Mouse (Mus musculus) liver, postnatal 0 days (tissue): ENCODE measurements at regions not wholly inside any gene's neighbourhood (a gene's known extent, or its start where the extent isn't known, plus 50 kb on each side); places are given as distances from the start of the nearest gene placed in this dataset.
"Not testable (repeated sequence)": the region's sequence is repeated elsewhere in the genome, so short reads cannot be mapped to it uniquely, and the experiment has no call there.

Experiments
- ATAC-seq: fragments of 200-750 bp; cut with Nextera tagmentation; 2 replicates; pipeline ENCODE4 v1.8.0; 2017; ENCODE audit warnings: mild to moderate bottlenecking, moderate library complexity
- DNase-seq: peaks from one replicate; pipeline ENCODE4 v3.0.0-alpha.2; 2016
- H3K27ac ChIP-seq: fragments of 300-500 bp; sonication (generic); 2 replicates; pipeline ENCODE4 v1.5.1; 2014; ENCODE audit warnings: antibody characterized with exemption, moderate library complexity, mild to moderate bottlenecking, low read depth
- H3K27me3 ChIP-seq: fragments of 300-500 bp; sonication (generic); 2 replicates; pipeline ENCODE4 v1.6.1; 2014; ENCODE audit warnings: low read length, control low read depth, mixed read lengths; ENCODE audit not compliant: insufficient read depth
- H3K36me3 ChIP-seq: fragments of 300-500 bp; sonication (generic); replicated peaks from 2 replicates; pipeline ENCODE4 v1.6.1; 2014; ENCODE audit warnings: mild to moderate bottlenecking, control low read depth, low read length, moderate library complexity, mixed read lengths; ENCODE audit not compliant: insufficient read depth
- H3K4me1 ChIP-seq: fragments of 300-500 bp; sonication (generic); 2 replicates; pipeline ENCODE4 v1.6.1; 2014; ENCODE audit warnings: antibody characterized with exemption, mild to moderate bottlenecking, control low read depth; ENCODE audit not compliant: insufficient read depth
- H3K4me2 ChIP-seq: fragments of 300-500 bp; sonication (generic); 2 replicates; pipeline ENCODE4 v1.6.1; 2014; ENCODE audit warnings: low read depth, mild to moderate bottlenecking, low read length, moderate library complexity, mixed read lengths
- H3K4me3 ChIP-seq: fragments of 300-500 bp; sonication (generic); 2 replicates; pipeline ENCODE4 v1.5.1; 2014; ENCODE audit warnings: low read depth, low read length
- H3K9ac ChIP-seq: fragments of 300-500 bp; sonication (generic); replicated peaks from 2 replicates; pipeline ENCODE4 v1.6.1; 2014; ENCODE audit warnings: mild to moderate bottlenecking, moderate library complexity
- H3K9me3 ChIP-seq: fragments of 300-500 bp; sonication (generic); 2 replicates; pipeline ENCODE4 v1.6.1; 2016; ENCODE audit warnings: mild to moderate bottlenecking, control low read depth, low read length, mixed read lengths
- CTCF ChIP-seq: sonication (generic); IDR thresholded peaks from 2 replicates; pipeline ENCODE4 v1.5.1; 2016; ENCODE audit warnings: antibody characterized with exemption, low read depth
- EP300 ChIP-seq: IDR thresholded peaks from 2 replicates; pipeline ENCODE4 v1.6.1; 2016; ENCODE audit warnings: antibody characterized with exemption, low read depth, mild to moderate bottlenecking
- WGBS: fragments of 180-500 bp; shearing (Covaris S2); extraction: QIAGEN DNeasy Blood & Tissue Kit; methylation state at CpG from one replicate; pipeline ENCODE4 v1.1.7; 2014; ENCODE audit not compliant: insufficient replicate concordance; 5-methylcytosine and 5-hydroxymethylcytosine counted together

DNA sequence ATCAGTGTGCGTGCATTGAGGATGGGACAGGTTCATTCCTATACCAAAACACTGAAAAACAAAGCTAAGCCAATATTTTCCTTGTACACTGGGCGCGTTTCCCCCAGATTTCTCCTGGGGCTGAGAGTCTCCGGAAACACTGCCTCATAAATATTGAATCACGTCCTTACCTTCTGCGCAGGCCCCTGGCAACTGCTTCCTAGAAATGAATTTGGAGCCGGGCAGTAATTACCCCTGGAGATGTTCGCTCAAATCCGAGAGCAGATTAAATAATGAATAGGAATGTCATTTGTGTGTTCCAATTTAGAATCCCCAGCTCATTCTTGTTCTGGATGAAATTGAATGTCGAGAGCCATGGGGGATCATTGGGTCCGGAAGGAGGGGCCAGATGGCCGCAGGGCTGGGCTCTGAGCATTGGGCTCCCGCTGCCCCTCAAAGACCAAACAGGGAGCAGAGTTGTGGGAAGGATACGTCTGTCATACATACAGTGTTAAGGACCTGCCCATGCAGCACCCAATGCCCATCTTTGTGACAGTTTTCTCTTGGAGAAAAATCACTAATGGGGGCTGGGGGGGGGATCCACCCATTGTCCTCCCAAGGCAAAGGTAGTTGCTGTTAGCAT is 117.7 kb upstream of the Kcng1 start:
- no peaks in the 10 kb centered on the region for H3K4me1 ChIP-seq
- no peak overlapping the region for H3K27ac ChIP-seq
- 82% methylated on average over 14 of the region's 14 CpGs for WGBS
- TF ChIP-seq EP300 (no peak), CTCF (no peak)
- no peak overlapping the region for H3K4me2 ChIP-seq
- H3K27me3 ChIP-seq: no peaks in the 10 kb centered on the region
- H3K9me3 ChIP-seq: no peaks in the 10 kb centered on the region
- H3K9ac ChIP-seq: no peak overlapping the region
- no peak for DNase-seq
- H3K36me3 ChIP-seq: no peaks in the 10 kb centered on the region
- no peak for ATAC-seq
- no peak overlapping the region for H3K4me3 ChIP-seq

DNA sequence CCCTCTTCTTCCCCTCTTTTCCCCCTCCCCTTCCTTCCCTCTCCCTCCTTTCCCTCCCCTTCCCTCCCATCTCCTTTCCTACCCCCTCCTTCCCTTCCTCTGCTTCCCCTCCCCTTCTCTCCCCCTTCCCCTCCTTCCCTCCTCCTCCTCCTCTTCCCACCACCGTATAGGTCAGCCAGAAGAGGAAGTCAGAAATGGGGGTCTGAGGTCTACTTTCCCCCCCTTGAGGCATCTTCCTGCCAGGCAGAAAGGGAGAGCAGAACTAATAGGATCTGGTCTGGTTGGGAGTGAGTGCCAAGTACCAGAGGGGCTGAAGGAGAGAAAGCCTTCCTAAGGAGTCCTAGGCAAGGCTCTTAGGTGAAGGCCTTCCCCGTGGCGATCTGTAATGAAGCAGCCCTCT is 114.8 kb upstream of the Kcng1 start:
- TF ChIP-seq CTCF: no peak
- no peak for TF ChIP-seq EP300
- H3K4me1 ChIP-seq: no peaks in the 10 kb centered on the region
- WGBS: 32% methylated on average over 3 of the region's 3 CpGs
- H3K4me2 ChIP-seq: no peak overlapping the region
- H3K9me3 ChIP-seq: no peaks in the 10 kb centered on the region
- no peak overlapping the region for H3K4me3 ChIP-seq
- H3K36me3 ChIP-seq: no peaks in the 10 kb centered on the region
- ATAC-seq: no peak
- no peak for DNase-seq
- no peak overlapping the region for H3K27ac ChIP-seq
- no peaks in the 10 kb centered on the region for H3K27me3 ChIP-seq
- H3K9ac ChIP-seq: no peak overlapping the region

DNA sequence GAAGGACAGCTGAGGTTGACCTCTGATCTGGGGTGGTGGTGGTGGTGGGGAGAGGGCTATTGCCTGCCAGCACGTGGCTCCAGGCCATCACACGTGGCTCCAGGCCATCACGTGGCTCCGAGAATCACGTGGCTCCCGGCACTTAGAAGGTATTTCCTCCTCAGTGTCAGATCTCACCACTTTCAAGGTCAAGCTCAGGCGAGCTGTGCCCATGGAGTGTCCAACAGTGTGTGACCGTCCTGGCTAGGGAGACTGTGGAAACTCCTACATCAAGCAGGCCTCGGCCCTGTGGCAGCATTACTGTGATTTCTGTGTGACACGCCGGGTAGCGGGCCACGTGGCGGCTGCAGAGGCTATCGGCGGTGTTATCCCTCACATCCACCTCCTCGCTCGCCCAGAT is 111.8 kb upstream of the Kcng1 start:
- Histone ChIP-seq H3K27ac (no peak overlapping the region), H3K4me3 (no peak overlapping the region), H3K36me3 (no peaks in the 10 kb centered on the region), H3K9me3 (no peaks in the 10 kb centered on the region), H3K27me3 (no peaks in the 10 kb centered on the region), H3K9ac (no peak overlapping the region), H3K4me1 (no peaks in the 10 kb centered on the region), H3K4me2 (no peak overlapping the region)
- ATAC-seq: no peak
- TF ChIP-seq CTCF (no peak), EP300 (no peak)
- DNase-seq: no peak
- WGBS: 81% methylated on average over 18 of the region's 18 CpGs

DNA sequence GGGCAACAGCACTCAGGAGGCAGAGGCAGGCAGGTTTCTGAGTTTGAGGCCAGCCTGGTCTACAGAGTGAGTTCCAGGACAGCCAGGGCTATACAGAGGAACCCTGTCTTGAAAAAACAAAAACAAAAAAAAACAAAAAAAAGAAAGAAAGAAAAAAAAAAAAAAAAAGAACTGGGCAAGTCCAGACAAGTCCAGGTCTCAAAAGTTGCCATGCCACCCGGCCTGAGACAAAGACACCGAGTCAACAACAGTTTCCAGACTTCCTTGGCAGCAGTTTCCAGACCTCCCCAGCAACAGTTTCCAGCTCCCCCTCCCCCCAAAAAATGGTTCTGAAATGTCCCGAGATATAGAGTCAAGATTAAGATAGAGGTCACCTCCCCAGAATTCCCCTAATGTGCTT is 110.6 kb upstream of the Kcng1 start:
- not testable (repeated sequence) for H3K4me2 ChIP-seq, H3K27me3 ChIP-seq, H3K9me3 ChIP-seq, H3K36me3 ChIP-seq, H3K4me3 ChIP-seq, DNase-seq, H3K27ac ChIP-seq, ATAC-seq, H3K9ac ChIP-seq, H3K4me1 ChIP-seq
- WGBS: 80% methylated on average over 3 of the region's 3 CpGs

DNA sequence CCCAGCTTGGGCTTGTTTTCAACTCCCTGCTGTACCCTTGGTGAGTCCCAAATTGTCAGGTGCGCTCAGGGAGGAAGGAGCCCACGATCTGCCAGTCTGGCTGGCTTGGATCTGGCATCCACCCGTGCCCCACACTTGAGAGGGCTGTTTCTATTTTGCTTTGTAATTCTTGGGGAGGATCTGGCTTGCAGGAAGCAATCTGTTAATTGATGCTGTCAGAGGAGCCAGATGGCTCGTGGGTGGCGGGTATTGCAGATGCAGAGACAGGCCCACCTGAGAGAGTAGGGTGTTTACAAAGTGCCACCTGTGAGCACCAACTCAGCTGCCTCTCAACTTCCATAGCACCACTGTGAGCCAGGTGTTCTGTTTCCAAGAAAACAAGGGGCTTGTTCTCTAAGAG is 99.1 kb upstream of the Kcng1 start:
- Histone ChIP-seq H3K36me3 (no peaks in the 10 kb centered on the region), H3K9me3 (no peaks in the 10 kb centered on the region; the same call in 1 of the 2 replicates), H3K4me1 (no peaks in the 10 kb centered on the region), H3K4me2 (no peak overlapping the region), H3K27me3 (no peaks in the 10 kb centered on the region), H3K9ac (no peak overlapping the region), H3K27ac (no peak overlapping the region), H3K4me3 (no peak overlapping the region)
- WGBS: 63% methylated on average over 5 of the region's 5 CpGs
- TF ChIP-seq CTCF (no peak), EP300 (no peak)
- DNase-seq (no peak), ATAC-seq (no peak)

DNA sequence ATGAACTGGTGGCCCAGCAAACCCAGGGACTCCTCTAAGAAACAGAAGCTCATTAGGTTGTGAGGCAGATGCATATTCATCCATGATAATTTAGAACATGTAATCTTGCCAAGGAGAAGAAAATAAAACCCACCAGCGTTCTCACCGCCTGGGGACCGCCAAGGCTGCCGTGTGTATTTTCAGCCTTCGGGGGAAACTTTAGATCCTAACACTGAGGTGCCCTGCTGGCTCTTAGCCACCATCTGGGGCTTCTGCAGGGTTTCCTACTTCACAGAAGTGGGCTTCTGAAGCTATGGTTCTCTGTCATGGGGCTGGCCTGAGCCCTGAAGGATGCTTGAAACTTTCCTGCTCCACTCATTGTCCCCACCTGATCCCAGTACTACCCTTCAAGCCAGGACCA is 90.8 kb upstream of the Kcng1 start:
- Histone ChIP-seq H3K9ac (no peak overlapping the region), H3K4me2 (no peak overlapping the region), H3K36me3 (no peaks in the 10 kb centered on the region), H3K4me3 (no peak overlapping the region), H3K9me3 (peaks cover 8% of the 10 kb centered on the region), H3K27me3 (no peaks in the 10 kb centered on the region), H3K27ac (no peak overlapping the region), H3K4me1 (no peaks in the 10 kb centered on the region)
- WGBS: 86% methylated on average over 5 of the region's 5 CpGs
- DNase-seq: no peak
- TF ChIP-seq EP300: no peak
- no peak for TF ChIP-seq CTCF
- ATAC-seq: no peak

DNA sequence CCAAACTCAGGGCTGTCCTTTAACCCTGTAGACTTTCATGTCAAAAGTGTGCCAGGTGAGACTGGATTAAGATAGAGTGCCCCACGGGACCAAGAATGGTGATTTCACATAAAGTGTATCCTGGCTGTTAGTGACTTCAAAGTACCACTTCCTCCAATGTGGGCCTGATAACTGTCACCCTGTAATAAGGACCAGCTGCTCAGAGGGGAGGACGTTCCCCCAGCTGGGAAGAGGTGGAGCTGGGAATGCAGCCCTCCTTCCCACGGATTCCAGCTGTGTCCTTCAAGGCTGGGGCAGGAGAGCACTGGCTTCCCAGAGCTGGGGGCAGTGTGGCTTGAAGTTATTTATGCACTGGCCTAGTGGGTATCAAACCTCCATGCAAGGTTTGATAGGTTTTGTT is 89.7 kb upstream of the Kcng1 start:
- Histone ChIP-seq H3K36me3 (no peaks in the 10 kb centered on the region), H3K4me3 (no peak overlapping the region), H3K27me3 (no peaks in the 10 kb centered on the region), H3K9me3 (peaks cover 8% of the 10 kb centered on the region), H3K27ac (no peak overlapping the region), H3K9ac (no peak overlapping the region), H3K4me1 (no peaks in the 10 kb centered on the region), H3K4me2 (no peak overlapping the region)
- ATAC-seq (no peak), DNase-seq (no peak)
- WGBS: 36% methylated on average over 3 of the region's 3 CpGs
- TF ChIP-seq EP300 (no peak), CTCF (no peak)
